Mouse (Mus musculus) embryonic facial prominence, embryonic 12.5 days (tissue): ENCODE measurements at regions not wholly inside any gene's neighbourhood (a gene's known extent, or its start where the extent isn't known, plus 50 kb on each side); places are given as distances from the start of the nearest gene placed in this dataset.

Experiments used
- ATAC-seq: fragments of 200-750 bp; cut with Nextera tagmentation; 2 replicates; pipeline ENCODE4 v1.8.0; 2017; ENCODE audit not compliant: insufficient number of reproducible peaks, insufficient read depth, low FRiP score, low TSS enrichment
- H3K27ac ChIP-seq: fragments of 300-500 bp; sonication (generic); 2 replicates; pipeline ENCODE4 v1.5.1; 2016; ENCODE audit warnings: mild to moderate bottlenecking
- H3K27me3 ChIP-seq: fragments of 300-500 bp; sonication (generic); 2 replicates; pipeline ENCODE4 v1.6.1; 2016; ENCODE audit warnings: mild to moderate bottlenecking, moderate library complexity
- H3K36me3 ChIP-seq: fragments of 300-500 bp; sonication (generic); 2 replicates; pipeline ENCODE4 v1.6.1; 2016; ENCODE audit warnings: mild to moderate bottlenecking
- H3K4me1 ChIP-seq: fragments of 300-500 bp; sonication (generic); 2 replicates; pipeline ENCODE4 v1.6.1; 2016
- H3K4me2 ChIP-seq: fragments of 300-500 bp; sonication (generic); replicated peaks from 2 replicates; pipeline ENCODE4 v1.6.1; 2016; ENCODE audit warnings: mild to moderate bottlenecking, moderate library complexity
- H3K4me3 ChIP-seq: fragments of 300-500 bp; sonication (generic); 2 replicates; pipeline ENCODE4 v1.5.1; 2016; ENCODE audit warnings: mild to moderate bottlenecking
- H3K9ac ChIP-seq: fragments of 300-500 bp; sonication (generic); 2 replicates; pipeline ENCODE4 v1.6.1; 2016; ENCODE audit warnings: mild to moderate bottlenecking, moderate library complexity
- H3K9me3 ChIP-seq: fragments of 300-500 bp; sonication (generic); 2 replicates; pipeline ENCODE4 v1.6.1; 2016; ENCODE audit warnings: mild to moderate bottlenecking, moderate library complexity
- WGBS: fragments of 180-500 bp; shearing (Covaris S2); methylation state at CpG from one replicate; pipeline ENCODE4 v1.1.7; 2016; 5-methylcytosine and 5-hydroxymethylcytosine counted together

DNA sequence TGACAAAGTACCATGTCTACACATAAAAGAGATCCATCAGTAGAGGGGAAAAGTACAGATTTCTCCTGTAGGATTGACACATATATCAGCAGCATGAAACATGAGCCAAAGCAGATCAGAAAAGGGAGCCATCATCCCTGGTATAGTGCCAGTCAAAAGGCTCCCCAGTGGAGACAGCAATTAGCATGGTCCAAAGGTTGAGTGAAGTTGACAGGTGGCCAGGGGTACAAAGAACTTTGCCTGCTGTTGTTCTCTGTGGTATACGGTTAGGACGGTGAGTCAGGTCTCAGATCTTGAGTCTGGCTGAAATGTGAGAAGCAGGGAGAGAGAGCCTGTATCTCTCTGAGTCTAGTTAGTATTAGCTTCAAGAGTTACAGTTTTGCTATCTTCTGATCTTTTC is 324.7 kb upstream of the Lcorl start:
- no peaks in the 10 kb centered on the region for H3K27me3 ChIP-seq
- no peak overlapping the region for H3K4me2 ChIP-seq
- no peak overlapping the region for H3K9ac ChIP-seq
- H3K4me1 ChIP-seq = no peaks in the 10 kb centered on the region
- H3K4me3 ChIP-seq = no peak overlapping the region
- no peaks in the 10 kb centered on the region for H3K36me3 ChIP-seq
- no peak overlapping the region for H3K27ac ChIP-seq
- 29% methylated on average over 2 of the region's 2 CpGs for WGBS
- no peaks in the 10 kb centered on the region for H3K9me3 ChIP-seq
- 0 out of 2 replicates have a peak, but pooled peaks have one; percentile 35 for ATAC-seq

DNA sequence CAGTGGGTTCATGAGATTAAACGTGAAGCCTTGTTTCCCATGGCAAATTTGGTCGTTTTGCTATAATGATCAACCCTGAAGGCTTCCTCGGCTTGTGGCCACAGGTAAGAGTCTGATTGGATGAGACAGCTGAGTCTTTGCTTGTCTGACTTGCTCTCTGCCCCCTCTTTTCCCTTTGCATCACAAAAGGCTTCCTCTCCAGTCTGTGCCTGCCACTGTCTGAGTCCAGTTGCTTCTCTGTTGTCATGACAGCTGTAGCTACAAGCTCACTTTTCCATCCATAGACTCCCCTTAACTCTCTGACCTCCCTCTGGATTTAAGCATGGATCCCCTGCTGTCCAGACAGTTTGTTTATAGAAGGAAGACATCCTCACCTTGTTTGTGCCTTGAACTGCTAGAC is 314.9 kb upstream of the Lcorl start:
- no peaks in the 10 kb centered on the region for H3K36me3 ChIP-seq
- no peaks in the 10 kb centered on the region for H3K4me1 ChIP-seq
- WGBS = 24% methylated on average over 3 of the region's 3 CpGs
- H3K9me3 ChIP-seq = no peaks in the 10 kb centered on the region
- H3K4me2 ChIP-seq = no peak overlapping the region
- no peak for ATAC-seq
- H3K27ac ChIP-seq = no peak overlapping the region
- H3K9ac ChIP-seq = no peak overlapping the region
- H3K4me3 ChIP-seq = no peak overlapping the region
- H3K27me3 ChIP-seq = no peaks in the 10 kb centered on the region

- no peak for ATAC-seq
- no peaks in the 10 kb centered on the region for H3K36me3 ChIP-seq
- no peak overlapping the region for H3K9ac ChIP-seq
- no peaks in the 10 kb centered on the region for H3K4me1 ChIP-seq
- H3K27ac ChIP-seq = no peak overlapping the region
- H3K4me2 ChIP-seq = no peak overlapping the region
- no peaks in the 10 kb centered on the region for H3K9me3 ChIP-seq
- 87% methylated on average over 4 of the region's 4 CpGs for WGBS
- H3K4me3 ChIP-seq = no peak overlapping the region
- no peaks in the 10 kb centered on the region for H3K27me3 ChIP-seq
These were observed 303.4 kb upstream of the Lcorl start for GRCm38 (mm10) chr5:46160774-46161173.

GRCm38 (mm10) chr5:46151973-46152372 is 294.6 kb upstream of the Lcorl start:
- Histone ChIP-seq H3K4me3 (no peak overlapping the region), H3K27me3 (no peaks in the 10 kb centered on the region), H3K36me3 (no peaks in the 10 kb centered on the region), H3K9me3 (no peaks in the 10 kb centered on the region), H3K4me1 (no peaks in the 10 kb centered on the region), H3K9ac (no peak overlapping the region), H3K27ac (no peak overlapping the region), H3K4me2 (no peak overlapping the region)
- no peak for ATAC-seq
- WGBS = 52% methylated on average over 3 of the region's 3 CpGs

DNA sequence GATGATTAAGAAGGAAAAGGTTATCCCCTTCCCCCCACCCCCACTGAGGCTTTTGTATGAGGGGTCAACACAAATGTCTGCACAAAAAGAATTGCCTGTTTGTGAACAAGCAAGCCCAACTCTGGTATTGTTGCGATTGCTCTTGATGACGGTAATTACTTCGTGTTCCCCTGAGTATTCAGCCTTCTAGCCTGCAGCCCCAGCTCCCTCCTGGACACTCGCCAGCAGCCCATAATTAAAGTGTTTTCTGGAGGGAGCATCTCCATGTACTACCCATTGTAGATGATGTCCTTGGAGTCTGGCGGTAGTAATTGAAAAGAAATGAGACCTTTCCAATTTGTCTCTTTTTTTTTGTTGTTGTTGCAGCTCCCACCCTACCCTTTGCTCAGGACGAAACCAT is 293.4 kb upstream of the Lcorl start:
- Histone ChIP-seq H3K27me3 (no peaks in the 10 kb centered on the region), H3K27ac (no peak overlapping the region), H3K4me3 (no peak overlapping the region), H3K4me2 (no peak overlapping the region), H3K9ac (no peak overlapping the region), H3K36me3 (no peaks in the 10 kb centered on the region), H3K9me3 (no peaks in the 10 kb centered on the region), H3K4me1 (no peaks in the 10 kb centered on the region)
- ATAC-seq = no peak
- WGBS = 29% methylated on average over 6 of the region's 6 CpGs

DNA sequence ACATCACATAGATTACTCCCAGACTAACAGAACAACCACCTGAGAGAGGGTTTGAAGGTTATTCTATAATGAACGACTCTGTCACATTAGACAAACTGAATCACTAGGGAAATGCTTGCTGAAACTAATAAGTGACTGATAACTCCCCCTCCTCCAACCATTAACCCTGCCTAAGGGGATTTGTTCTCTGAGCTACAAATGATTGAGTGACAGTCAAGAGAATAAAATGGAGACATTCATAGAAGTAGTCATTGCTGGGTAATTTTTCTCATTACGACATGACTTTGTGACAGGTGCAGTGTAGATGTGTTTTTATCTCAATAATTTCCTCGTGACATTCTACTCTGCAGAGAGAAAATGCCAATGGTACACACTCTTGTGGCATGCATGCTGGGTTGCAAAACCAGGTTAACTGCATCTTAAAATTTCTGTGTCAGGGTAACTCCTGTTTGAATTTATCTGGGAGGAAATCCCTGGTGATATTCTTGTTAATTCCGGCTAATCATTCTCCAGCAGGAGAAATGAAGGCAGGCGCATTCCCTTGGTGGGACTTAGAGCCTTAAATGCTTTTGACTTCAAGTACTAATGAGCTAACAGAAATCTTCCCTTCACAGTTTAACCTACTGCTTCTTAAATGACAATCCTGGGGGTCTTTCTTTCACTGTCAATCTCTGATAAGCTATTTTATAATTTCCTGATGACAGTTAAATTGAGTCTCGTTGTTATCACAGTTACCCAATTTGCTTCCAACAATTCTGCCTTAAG is 292.6 kb upstream of the Lcorl start:
- WGBS = 42% methylated on average over 6 of the region's 6 CpGs
- Histone ChIP-seq H3K27ac (no peak overlapping the region), H3K4me2 (no peak overlapping the region), H3K9me3 (no peaks in the 10 kb centered on the region), H3K4me3 (no peak overlapping the region), H3K9ac (no peak overlapping the region), H3K36me3 (no peaks in the 10 kb centered on the region), H3K27me3 (no peaks in the 10 kb centered on the region), H3K4me1 (no peaks in the 10 kb centered on the region)
- ATAC-seq = no peak

GRCm38 (mm10) chr5:46139024-46139423 is 281.6 kb upstream of the Lcorl start:
- no peaks in the 10 kb centered on the region for H3K9me3 ChIP-seq
- no peaks in the 10 kb centered on the region for H3K27me3 ChIP-seq
- H3K27ac ChIP-seq = no peak overlapping the region
- H3K4me2 ChIP-seq = no peak overlapping the region
- H3K4me3 ChIP-seq = no peak overlapping the region
- no peaks in the 10 kb centered on the region for H3K36me3 ChIP-seq
- H3K4me1 ChIP-seq = no peaks in the 10 kb centered on the region
- no peak for ATAC-seq
- H3K9ac ChIP-seq = no peak overlapping the region
- WGBS = 83% methylated on average over 2 of the region's 2 CpGs

GRCm38 (mm10) chr5:46137695-46138094 is 280.3 kb upstream of the Lcorl start:
- no peak overlapping the region for H3K4me2 ChIP-seq
- no peak for ATAC-seq
- H3K27me3 ChIP-seq = no peaks in the 10 kb centered on the region
- H3K9me3 ChIP-seq = no peaks in the 10 kb centered on the region
- no peak overlapping the region for H3K9ac ChIP-seq
- WGBS = 62% methylated on average over 3 of the region's 3 CpGs
- no peak overlapping the region for H3K4me3 ChIP-seq
- H3K27ac ChIP-seq = no peak overlapping the region
- no peaks in the 10 kb centered on the region for H3K36me3 ChIP-seq
- no peaks in the 10 kb centered on the region for H3K4me1 ChIP-seq

GRCm38 (mm10) chr5:46108020-46108419 is 250.6 kb upstream of the Lcorl start:
- WGBS = 64% methylated on average over 4 of the region's 4 CpGs
- Histone ChIP-seq H3K4me3 (no peak overlapping the region), H3K27ac (no peak overlapping the region)

DNA sequence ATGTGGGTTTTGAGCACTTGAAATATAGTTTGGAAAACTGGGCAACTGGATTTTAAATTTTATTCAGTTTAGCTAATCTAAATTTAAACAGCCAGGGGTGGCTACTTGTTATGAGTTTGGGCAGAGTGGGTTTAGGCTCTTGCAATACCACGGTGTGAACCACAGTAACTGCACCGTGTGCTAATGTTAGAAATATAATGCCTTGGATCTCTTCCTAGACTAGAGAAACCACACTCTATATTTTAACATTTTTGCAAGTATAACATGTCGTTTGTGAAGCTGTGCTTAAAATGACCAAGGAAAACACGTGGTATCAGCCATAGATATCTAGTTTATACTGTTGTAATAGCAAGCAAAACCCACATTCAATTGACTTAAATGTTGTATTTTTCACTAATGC is 245.9 kb upstream of the Lcorl start:
- Histone ChIP-seq H3K27me3 (no peaks in the 10 kb centered on the region), H3K4me3 (no peak overlapping the region), H3K4me1 (no peaks in the 10 kb centered on the region), H3K36me3 (no peaks in the 10 kb centered on the region), H3K4me2 (no peak overlapping the region), H3K27ac (no peak overlapping the region), H3K9me3 (no peaks in the 10 kb centered on the region), H3K9ac (no peak overlapping the region)
- 70% methylated on average over 4 of the region's 4 CpGs for WGBS
- no peak for ATAC-seq

More at GRCm38 (mm10) chr5:46108020-46108419, 250.6 kb upstream of the Lcorl start:
- Histone ChIP-seq H3K27me3 (no peaks in the 10 kb centered on the region), H3K36me3 (no peaks in the 10 kb centered on the region), H3K4me2 (no peak overlapping the region), H3K9me3 (no peaks in the 10 kb centered on the region), H3K9ac (no peak overlapping the region), H3K4me1 (no peaks in the 10 kb centered on the region)
- ATAC-seq = no peak

DNA sequence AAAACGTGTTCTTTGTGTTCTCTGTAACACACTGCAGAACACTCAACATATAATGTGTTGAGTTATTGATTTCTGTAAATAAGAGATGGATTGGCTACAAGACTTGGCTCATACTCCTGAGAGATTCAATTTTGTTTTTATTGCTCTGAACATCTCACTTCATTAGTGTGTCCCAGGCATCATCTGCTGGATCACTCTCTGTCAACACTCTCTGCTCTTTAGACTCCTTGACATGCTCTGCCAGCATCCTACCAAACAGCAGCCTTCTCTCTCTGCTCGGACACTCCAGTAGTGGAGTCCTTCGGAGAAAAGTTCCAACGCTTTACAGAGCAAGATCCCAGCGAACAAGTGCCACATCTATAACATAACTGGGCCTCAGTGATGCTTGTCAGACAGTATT is 235.1 kb upstream of the Lcorl start:
- no peak overlapping the region for H3K4me3 ChIP-seq
- H3K4me2 ChIP-seq = no peak overlapping the region
- no peak for ATAC-seq
- H3K27ac ChIP-seq = no peak overlapping the region
- no peaks in the 10 kb centered on the region for H3K4me1 ChIP-seq
- 84% methylated on average over 5 of the region's 5 CpGs for WGBS
- H3K9me3 ChIP-seq = no peaks in the 10 kb centered on the region
- H3K36me3 ChIP-seq = no peaks in the 10 kb centered on the region
- no peaks in the 10 kb centered on the region for H3K27me3 ChIP-seq
- H3K9ac ChIP-seq = no peak overlapping the region

- no peak overlapping the region for H3K4me2 ChIP-seq
- H3K9ac ChIP-seq = no peak overlapping the region
- no peaks in the 10 kb centered on the region for H3K9me3 ChIP-seq
- H3K4me1 ChIP-seq = no peaks in the 10 kb centered on the region
- no peak overlapping the region for H3K27ac ChIP-seq
- H3K36me3 ChIP-seq = no peaks in the 10 kb centered on the region
- no peak overlapping the region for H3K4me3 ChIP-seq
- ATAC-seq = no peak
- H3K27me3 ChIP-seq = no peaks in the 10 kb centered on the region
- WGBS = 89% methylated on average over 1 of the region's 1 CpGs
These were observed 229.5 kb upstream of the Lcorl start for GRCm38 (mm10) chr5:46086885-46087284.
